Mouse (Mus musculus): ENCODE data around the gene Rin2.

DNA sequence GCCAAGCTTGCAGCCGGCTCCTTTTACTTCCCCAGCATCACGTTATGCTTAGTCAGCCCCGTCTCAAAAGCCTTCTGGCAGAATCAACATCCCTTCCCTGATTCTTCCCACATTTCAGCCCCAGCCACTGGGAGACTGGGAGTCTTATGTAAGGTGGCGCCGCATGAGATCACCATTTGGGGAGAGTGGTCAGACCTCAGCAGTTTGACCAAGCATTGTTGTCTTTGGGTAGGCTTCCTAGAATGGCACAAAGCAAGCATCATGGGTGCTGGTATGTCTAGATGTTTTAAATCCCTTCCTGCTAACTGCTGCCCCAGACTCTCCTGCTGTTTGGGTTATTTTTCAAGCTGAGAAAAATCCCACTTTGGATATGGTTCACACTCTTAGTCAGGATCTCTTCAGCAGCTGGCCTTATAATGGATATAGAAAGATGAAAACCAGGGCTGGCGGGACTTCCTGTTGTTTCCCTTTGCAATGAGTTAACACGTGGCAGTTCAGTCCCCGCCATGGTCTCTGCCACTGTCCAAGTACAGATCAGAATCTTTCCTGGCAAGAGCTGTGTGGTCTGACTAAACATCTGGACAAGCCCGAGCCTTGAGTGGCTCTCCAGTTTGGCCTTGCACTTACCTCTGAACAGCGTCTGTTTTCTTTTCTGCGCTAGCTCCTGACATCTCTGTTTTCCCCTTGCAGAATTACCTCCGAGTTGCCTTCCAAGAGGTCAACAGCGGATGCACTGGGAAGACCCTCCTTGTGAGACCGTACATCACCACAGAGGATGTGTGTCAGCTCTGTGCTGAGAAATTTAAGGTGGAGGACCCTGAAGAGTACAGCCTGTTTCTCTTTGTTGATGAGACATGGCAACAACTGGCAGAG is 210.1 kb downstream of the Rin2 start:
- TF ChIP-seq CTCF (IDR thresholded peaks at IDR 0.05; ENCODE audit: control insufficient read depth, insufficient read depth, insufficient replicate concordance, low read depth, low read length) (no peak), POLR2A (IDR thresholded peaks at IDR 0.05; ENCODE audit: control insufficient read depth, low read depth, low read length) (no peak)

Data from testis, adult 2 months (tissue).